Mouse (Mus musculus): ENCODE measurements around the gene Pop7.

DNA sequence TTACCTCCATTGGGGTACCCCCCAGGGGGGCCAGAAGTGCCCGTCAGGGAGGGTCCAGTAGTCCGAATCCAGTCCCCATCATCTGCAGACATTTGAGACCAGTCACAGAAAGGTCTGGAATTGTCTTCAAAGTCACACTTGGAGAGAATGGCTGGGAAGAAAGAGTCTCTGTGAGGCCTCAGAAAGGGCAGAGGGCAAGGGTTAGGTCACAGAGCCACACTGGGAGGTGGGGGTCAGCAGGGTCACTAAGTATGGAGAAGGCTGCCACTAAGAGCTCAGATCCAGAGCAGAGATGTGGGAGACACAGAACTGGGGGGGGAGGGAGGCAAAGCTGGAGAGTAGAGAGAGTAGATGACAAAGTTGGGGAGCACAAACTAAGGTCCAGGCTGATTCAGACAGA, 28.0 kb downstream of the Pop7 start:
- no peak for TF ChIP-seq CTCF (IDR thresholded peaks at IDR 0.05 in 2 of 3, conservative IDR thresholded peaks at IDR 0.05 in 1 of 3; ENCODE audit: control insufficient read depth in 1 of 3, insufficient read depth in 1 of 3, low read depth in 2 of 3, low read length in 3 of 3, poor library complexity in 1 of 3, severe bottlenecking in 1 of 3)
- no peak for TF ChIP-seq RCOR1 (IDR thresholded peaks at IDR 0.05; ENCODE audit: low read depth, low read length)
- no peak for TF ChIP-seq ZC3H11A (IDR thresholded peaks at IDR 0.05; ENCODE audit: low read depth, low read length)
- TF ChIP-seq MAFK (IDR thresholded peaks at IDR 0.05; ENCODE audit: borderline replicate concordance, low read depth, low read length): no peak
- TF ChIP-seq GATA1 (IDR thresholded peaks at IDR 0.05; ENCODE audit: low read depth, low read length): no peak
- no peak for TF ChIP-seq USF1 (IDR thresholded peaks at IDR 0.05; ENCODE audit: low read depth, low read length)
- no peak for TF ChIP-seq UBTF (IDR thresholded peaks at IDR 0.05; ENCODE audit: borderline replicate concordance, insufficient read depth, low read depth, low read length)
- TF ChIP-seq POLR2A (IDR thresholded peaks at IDR 0.05; ENCODE audit: control insufficient read depth in 1 of 2, insufficient read depth in 1 of 2, low read depth in 1 of 2, low read length in 2 of 2, poor library complexity in 1 of 2): no peak
- TF ChIP-seq EP300 (IDR thresholded peaks at IDR 0.05; ENCODE audit: low read depth in 1 of 2, low read length in 2 of 2): no peak
- TF ChIP-seq MYC (IDR thresholded peaks at IDR 0.05; ENCODE audit: low read depth, low read length): no peak
- TF ChIP-seq MXI1 (IDR thresholded peaks at IDR 0.05; ENCODE audit: low read depth, low read length): no peak
- TF ChIP-seq MAZ (IDR thresholded peaks at IDR 0.05; ENCODE audit: low read depth, low read length): no peak
- TF ChIP-seq KAT2A (conservative IDR thresholded peaks at IDR 0.05; ENCODE audit: low read depth, low read length): no peak
- TF ChIP-seq ZMIZ1 (IDR thresholded peaks at IDR 0.05; ENCODE audit: low read depth, low read length): no peak
